Mouse (Mus musculus) CH12F3 (cell line): ENCODE data around the gene Gimap9.

Source experiments
- in situ Hi-C: fragments of 300-500 bp; cut with MboI; formaldehyde crosslinking; loops from 2 replicates; pipeline ENCODE4 v1.14.3; 2020; ENCODE audit warnings: low sequenced_read_pairs

Gimap9 gene

DNA sequence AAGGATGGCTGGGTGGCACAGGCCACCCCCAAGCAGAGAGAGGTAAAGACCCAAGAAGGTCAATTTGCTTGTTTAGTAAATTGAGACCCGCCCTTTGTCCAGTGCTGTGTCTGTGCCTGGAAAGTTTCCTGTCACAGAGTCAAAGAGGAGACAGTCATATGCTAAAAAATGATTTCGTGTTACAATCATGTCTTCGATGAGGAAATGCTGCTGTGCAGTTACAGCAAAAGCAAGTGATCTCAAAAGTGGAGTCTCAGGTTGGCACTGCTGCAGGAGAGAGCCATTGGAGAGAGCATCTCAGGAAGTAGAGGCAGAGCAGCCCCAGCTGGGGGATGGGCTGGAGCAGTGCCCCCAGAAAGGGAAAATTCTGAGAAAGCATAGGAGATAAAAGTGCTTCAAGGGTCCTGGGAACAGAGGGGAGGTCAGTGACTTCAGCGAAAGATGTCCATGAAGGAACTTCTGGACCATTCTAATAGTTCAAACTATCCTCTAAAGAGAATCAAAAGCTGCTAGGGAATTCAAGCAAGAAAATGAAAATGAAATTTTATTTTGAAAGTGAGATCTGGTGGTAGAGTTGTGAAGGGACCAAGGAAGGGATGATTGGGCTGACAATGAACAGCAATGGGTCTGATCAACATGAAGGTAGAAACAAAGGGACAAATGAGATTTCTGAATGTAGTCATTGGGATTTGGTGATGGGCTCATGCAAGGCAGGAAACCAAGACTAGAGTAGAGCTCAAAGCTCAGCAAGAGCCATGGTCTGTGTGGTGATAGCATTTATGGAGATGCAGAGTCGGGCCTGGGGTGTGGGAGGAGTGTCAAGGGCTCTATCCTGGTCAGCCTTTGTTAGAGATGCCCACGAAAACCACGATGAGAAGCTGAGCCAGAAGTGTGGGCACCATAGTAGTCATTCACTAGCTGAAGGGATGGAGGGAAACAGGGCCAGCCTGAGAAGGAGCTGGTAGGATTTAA is 10.1 kb downstream of the Gimap9 start:
- in situ Hi-C loops, result no loop called here

DNA sequence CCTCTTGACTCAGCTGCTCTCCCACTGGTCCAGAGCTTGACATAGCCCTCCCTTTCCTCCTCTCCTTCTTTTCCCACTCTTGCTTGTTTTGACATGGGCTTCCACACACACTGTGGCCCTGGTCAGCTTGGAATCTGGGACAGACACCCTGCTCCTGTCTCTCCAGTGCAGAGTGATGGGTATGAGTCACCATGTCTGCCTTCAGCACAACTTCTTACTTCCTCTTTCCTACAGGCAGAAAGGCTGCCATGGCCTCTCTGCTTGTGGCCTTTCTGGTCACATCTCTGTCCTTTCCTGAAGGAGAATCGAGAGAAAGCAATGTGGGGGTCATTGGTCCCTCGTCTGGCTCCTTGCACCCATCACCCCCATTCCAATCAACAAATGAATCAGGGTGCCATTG is 11.1 kb downstream of the Gimap9 start:
- in situ Hi-C loops, result no loop called here

DNA sequence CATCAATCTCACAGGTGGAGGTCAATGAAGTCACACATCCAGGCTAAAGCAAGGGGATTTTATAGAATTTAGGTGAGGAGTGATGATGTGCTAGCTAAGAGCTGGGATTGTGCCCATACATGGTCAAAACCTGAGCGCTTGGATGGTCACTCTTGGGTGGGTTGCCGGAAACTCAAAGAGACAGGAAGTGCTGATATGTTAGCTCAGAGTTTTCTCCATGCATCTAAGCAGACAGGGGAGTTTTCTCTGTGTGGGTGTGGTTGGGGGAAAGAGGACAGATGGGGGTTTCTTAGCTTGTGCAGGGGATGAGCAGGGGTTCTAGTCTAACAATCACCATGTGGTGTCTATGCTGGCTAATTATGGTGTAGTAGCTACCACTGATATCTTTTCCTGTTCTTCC is 13.4 kb downstream of the Gimap9 start:
- in situ Hi-C loops, result no loop called here

DNA sequence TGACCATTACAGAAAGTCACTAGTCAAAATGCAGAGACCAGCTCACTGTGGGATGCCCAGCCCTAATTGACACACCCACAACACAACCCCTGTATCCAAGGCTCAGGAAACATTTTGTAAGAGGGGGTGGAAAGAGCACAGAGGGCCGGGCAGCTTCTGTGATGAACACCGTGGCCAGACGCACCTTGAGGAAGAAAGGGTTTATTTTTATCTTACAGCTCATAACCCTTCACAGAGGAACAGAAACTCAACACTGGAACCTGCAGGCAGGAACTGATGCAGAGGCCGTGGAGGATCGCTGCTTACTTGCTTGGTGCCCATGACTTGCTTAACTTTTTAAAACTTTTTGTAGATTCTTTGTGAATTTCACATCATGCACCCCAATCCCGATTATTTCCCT is 17.0 kb downstream of the Gimap9 start:
- in situ Hi-C loops, result no loop called here

DNA sequence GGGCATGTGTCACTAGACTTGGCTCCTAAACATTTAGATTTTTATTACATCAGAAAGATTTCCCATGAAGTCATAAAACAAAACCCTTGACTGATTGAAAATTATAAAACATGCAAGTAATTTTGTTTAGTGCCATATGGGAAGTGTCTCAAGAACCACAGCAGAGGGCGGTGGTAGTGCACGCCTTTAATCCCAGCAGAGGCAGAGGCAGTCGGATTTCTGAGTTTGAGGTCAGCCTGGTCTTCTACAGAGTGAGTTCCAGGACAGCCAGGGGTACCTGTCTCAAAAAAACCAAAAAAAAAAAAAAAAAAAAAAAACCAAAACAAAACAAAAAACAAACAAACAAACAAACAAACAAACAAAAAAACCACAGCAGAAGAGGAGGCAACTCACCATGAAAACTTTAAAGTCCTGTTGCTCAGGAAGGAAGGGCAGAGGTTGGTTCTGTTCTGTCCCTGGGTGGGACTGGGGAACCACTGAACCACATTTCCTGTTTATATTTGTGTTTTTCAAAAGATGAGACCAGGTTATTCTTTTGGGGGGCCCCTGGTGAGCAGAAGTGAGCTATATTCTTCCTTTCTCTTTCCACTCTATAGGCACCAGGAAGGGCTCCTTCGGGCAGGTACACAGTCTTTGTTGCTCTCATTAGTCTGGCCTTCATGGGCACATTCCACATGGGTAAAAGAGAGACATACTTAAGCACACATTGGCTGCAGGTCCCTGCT is 21.1 kb downstream of the Gimap9 start:
- in situ Hi-C loops, result no loop called here

DNA sequence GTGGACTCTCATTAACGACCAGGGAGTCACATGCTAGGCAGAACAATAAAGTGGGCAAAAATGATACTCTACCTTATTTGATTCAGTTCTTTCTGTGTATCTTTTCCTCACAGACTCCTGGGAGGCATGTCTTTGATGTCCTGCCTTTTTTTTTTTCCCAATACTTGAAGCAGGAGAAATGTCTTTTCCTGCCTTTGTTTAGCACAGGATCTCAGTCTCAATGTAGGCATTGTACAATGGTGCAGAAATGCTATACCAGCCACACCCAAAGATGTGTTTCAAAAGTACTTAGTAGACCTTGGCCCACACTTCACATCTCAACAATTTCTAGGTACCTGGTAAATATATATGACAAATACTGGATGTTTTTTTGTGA is 21.6 kb downstream of the Gimap9 start:
- in situ Hi-C loops, result no loop called here

DNA sequence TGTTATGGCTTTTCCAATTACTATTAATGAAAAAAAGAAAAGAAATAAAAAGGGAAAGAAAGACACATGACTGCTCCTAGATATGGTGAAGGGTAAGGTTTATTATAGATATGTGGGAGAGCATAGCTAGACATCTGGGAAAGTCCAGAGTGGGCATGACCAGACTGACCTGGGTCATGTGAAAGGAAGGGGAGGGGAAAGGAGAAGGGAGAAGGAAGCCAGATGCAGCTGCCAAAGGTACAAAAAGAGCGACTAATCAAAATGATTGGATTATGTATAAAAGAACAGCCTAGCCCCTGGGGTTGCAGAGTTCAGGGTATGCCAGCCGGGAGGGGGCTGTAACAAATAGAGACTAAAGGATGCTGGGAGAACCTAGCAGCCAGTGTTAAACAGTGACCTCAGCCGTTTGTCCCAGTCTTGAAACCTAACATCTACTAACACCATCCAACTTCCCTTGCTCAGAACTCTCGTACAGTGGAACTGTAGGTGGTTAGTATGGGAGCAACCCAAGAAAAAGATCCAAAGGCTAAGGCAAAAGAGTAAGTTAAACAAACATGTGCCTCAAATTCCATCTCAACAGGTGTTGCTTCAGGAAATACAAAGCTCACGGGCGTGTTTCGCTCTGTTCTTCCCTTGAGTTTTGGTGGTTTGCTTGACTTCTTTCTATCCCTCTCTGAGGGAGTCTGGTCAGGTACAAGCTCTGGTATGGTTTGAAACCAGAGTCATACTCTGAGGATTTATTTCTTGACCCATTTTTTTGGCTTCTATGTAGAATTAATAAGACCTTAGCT is 22.3 kb downstream of the Gimap9 start:
- in situ Hi-C loops, result no loop called here

DNA sequence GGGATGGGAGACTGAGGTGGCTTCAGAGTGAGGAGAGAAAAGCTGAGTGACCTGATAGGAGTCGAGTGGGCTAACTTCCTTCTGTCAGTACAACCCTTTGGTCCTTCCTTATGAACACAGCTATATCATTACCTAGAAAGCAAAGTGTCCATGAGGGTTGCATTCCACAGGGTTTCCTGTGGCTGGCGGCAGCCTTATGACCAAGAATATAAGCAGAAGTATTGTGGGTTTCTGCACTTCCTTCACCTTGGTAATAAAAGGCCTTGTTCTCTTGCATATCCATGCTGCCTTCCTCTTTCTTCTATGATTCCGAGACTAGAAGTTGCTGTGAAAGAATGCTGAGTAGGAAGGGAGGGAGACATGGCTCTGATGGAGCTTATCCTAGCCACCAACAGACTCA is 23.0 kb downstream of the Gimap9 start:
- in situ Hi-C loops, result no loop called here

DNA sequence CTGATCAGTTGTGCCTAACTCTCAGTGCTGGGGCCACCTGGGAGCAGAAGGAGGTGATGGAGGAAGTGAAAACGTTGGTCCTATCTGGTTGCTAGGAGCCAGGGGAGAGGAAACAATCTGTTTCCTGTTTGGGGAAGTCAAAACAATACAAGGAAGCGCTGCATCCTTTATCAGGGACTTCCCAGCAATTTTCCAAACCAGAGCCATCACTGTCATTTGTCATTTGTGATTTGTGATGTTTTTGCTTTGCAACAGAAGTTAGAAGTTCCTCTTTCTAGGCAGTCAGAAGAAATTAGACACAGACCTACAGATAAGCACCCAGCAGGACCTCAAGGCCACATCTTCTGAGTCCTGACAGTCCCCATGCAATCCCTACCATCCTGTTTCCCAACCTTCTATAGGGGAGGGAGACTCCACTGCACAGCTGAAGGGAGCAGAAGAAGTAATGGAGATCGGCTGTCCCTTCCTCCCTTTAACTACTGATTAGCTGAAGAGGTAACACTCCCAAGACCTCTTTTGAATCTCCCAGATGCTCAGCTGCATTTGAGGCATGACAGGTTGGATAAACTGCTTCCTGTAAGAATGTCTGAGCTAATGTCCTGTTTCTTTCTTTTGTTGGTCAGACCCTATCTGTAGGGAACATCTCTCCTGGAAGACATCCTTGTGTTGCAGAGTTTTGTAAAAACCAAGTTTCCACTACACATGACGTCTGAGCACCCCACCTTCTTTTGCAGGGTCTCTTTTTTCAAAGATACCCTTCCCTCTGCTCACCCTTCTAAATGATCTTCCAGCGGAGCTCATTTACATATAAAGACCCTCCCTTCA is 24.5 kb downstream of the Gimap9 start:
- in situ Hi-C loops, result no loop called here

DNA sequence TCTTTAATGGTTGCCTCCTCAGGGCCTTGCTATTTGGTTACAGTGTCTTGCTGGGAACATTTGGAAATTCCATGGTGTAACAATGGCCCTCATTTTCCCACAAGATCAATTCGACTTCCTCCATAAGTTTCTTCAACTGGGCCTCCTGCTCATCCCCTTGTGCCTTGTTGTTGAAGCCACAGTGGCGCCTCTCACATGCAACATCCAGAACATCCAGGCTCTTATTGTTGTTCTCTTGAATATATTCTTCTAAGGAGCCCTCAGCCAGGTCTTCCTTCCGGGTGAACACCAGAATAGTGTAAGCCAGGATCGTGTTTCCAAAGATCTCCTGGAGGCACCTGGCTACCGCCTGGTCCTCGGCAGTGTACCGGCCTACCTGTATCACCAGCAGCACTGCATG is 26.2 kb downstream of the Gimap9 start:
- in situ Hi-C loops, result no loop called here

DNA sequence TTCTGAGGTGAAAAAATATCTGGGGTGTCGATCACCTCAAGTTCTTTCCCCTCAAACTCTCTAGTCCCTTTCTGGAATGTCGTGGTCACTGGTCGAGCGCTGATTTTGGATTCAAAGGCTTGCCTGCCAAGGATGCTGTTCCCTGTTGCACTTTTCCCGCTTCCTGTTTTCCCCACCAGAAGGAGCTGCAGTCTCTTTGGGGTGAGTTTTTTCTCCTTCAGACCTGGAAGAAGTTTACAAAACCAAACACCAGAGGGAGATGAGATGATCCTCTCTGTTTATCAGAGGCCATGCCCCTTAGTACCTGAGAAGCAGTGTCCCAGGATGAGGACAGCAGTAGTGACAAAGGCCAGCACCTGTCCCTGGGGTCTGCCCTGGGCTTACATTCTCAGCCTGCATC is 26.7 kb downstream of the Gimap9 start:
- in situ Hi-C loops, result no loop called here

DNA sequence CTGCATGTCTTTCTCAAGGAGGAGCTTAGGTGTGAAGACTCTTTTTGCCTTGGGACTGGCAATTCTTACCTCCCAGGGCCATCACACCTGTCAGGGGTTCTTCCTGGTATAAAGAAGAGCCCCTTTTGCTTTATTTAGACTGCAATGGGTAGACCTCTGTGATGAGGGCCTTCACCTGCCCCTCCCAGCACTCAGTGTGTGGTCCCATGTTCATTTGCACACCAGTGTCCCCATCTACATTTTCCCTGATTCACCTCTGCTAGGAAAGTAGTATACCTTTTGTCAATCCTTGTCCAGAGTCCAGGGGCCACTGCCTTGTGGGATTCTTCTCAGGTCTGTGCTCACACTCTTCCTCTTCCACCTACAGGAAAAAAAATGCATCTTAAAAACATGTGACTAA is 28.2 kb downstream of the Gimap9 start:
- in situ Hi-C loops, result no loop called here

DNA sequence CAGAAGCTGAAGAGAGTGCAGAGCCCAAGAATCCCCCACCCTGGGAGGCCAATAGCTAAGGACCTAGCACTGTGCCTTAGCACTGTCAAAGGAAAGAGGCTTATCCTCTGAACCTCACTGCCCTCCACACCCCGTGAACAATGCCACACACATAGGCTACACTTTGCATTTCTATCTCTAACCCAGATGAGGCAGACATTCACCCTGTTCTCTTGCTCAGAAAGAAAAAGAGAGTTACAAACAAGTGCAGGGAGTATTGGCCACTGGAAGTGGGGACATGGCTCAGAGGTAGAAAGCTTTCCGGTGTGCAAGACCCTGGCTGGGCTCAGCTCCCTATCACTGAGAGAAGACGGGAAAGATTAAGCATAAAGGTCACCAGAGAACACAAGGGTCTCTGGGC is 30.2 kb downstream of the Gimap9 start:
- in situ Hi-C loops, result no loop called here

DNA sequence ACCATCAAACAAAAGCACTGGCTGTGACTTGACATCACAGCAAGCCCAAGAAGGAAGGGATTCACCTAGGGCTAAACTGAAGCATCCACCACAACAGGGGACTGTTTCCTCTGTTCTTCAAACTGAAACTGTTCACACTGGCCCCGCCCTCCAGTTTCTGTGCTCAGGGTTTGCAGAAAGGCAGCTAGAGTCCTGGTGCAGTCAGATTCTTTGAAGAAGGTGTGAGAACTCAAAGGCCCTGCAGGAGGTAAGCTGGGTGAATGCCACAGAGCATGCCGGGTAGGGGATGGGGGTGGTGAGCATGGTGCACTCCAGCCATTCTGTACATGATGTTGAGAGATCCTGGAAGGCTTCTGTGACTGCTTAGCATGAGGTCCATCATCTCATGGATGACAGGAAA is 42.5 kb downstream of the Gimap9 start, which contains the start of the genes Gm28053 and Gimap7:
TSS of gene Gm28053 (plus strand) at position 153 of the 400 bp plus-strand sequence.
TSS of gene Gimap7 (plus strand) at position 167 of the 400 bp plus-strand sequence.
- in situ Hi-C loops, result no loop called here

DNA sequence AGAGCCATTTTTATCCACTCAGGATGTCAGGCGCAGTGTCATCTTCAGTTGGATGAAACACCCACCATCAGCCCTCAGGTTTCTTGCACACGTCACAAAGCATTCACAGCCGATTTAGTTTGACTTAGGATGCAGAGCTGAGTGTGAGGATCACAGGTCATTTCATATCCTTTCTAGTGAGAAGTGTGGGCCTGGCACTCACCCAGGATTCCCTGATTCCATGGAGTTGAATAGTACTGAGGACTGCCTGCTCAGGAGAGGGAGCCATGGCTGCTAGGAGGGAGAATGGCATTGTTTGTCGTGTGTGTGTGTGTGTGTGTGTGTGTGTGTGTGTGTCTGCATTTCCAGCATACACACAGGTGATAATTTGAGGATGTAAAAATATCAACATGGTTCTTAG is 44.4 kb downstream of the Gimap9 start:
- in situ Hi-C loops, result no loop called here

DNA sequence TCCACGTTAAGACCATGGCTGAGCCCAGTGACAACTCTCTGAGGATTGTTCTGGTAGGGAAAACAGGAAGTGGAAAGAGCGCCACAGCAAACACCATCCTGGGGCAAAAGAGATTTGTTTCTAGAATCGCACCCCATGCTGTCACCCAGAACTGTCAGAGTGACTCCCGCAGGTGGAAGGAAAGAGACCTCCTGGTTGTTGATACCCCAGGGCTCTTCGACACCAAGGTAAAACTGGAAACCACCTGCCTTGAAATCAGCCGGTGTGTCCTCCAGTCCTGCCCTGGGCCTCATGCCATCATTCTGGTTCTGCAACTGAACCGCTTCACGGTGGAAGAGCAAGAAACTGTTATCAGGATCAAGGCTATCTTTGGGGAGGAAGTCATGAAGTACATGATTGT is 47.5 kb downstream of the Gimap9 start:
- in situ Hi-C loops, result no loop called here

DNA sequence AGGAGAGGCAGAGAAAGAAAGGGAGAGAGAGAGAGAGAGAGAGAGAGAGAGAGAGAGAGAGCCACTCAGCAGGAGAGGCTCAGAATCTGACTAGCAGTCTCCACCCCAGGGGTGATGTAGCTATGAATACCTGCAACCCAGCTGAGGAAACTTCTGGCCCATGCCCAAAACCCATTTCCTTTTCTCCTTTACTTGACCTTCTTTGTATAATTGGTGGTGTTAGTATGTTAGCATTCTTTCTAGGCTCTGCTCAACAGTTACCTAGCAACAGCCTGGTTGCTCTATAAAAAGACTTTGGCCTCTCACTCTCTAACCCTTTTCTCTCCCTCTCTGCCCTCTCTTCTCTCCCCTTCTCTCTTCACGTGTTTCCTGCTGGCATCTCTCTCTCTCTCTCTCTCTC is 49.5 kb downstream of the Gimap9 start:
- in situ Hi-C loops, result no loop called here

DNA sequence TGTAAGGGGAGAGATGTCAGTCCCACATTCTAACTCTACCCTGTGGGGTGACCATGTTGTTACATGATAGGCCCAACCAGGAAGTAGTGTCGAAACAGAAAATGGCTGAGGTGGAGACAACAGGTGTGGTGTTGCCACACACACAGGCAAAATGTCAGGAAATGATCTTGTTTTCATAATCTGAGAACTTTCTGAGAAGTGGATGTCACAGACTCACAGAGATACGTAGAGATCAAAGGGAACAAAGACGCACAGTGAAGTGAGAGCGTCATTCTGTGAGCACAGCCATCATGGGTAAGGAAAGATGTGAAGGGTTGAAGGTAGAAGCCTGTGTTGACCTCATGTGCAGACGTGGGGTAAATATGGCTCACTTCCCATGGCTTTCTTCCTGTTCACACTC is 51.8 kb downstream of the Gimap9 start:
- in situ Hi-C loops, result no loop called here
